Mouse (Mus musculus): ENCODE measurements around the gene Itfg2. TPM values are rescaled to one million over a fixed set of nuclear protein-coding genes. Genes with fewer than 3 reads are reported as not detected.

Itfg2 gene
- total RNA-seq, 1 experiment from 2014 or later = 13.7 TPM

Other genes with a start within 250 kb of the Itfg2 start
- not detected in 3 replicates for gene Tead4, start 124.1 kb downstream of the Itfg2 start, total RNA-seq (2017)
- gene Tulp3, start 69.1 kb downstream of the Itfg2 start, total RNA-seq (2017) = 0.48 to 1.6 TPM (median 1.2 TPM) in 3 replicates
- gene Rhno1, start 62.0 kb downstream of the Itfg2 start, total RNA-seq (2017) = 22.2 to 35.8 TPM (median 32.9 TPM) in 3 replicates
- 0.64 to 2.4 TPM (median 1.4 TPM) in 3 replicates for gene Foxm1, start 62.0 kb downstream of the Itfg2 start, total RNA-seq (2017)
- not detected in 3 replicates for gene Tex52, start 49.5 kb downstream of the Itfg2 start, total RNA-seq (2017)
- gene Gm44596, start 49.4 kb downstream of the Itfg2 start, total RNA-seq (2017) = not detected in 3 replicates
- gene Nrip2, start 25.6 kb downstream of the Itfg2 start, total RNA-seq (2017) = not detected in 3 replicates
- gene Fkbp4, start 13.7 kb upstream of the Itfg2 start, total RNA-seq (2017) = 70.0 to 110 TPM (median 79.4 TPM) in 3 replicates
- not detected in 3 replicates for gene Pzp, start 101.8 kb upstream of the Itfg2 start, total RNA-seq (2017)
- 0.19 TPM in 1 of 3 replicates, not detected in the others for gene A2ml1, start 156.7 kb upstream of the Itfg2 start, total RNA-seq (2017)
- 35.0 to 144 TPM (median 65.3 TPM) in 3 replicates for gene Klrb1a, start 198.6 kb upstream of the Itfg2 start, total RNA-seq (2017)
- gene Clec2h, start 237.5 kb upstream of the Itfg2 start, total RNA-seq (2017) = not detected in 3 replicates

Data from monocyte, adult 5-6 weeks (primary cell).